Mouse (Mus musculus) embryonic facial prominence, embryonic 14.5 days (tissue): ENCODE data around the gene Slc17a8. TPM values are rescaled to one million over a fixed set of nuclear protein-coding genes. Genes with fewer than 3 reads are reported as not detected.
"Not testable (repeated sequence)": the region's sequence is repeated elsewhere in the genome, so short reads cannot be mapped to it uniquely, and the experiment has no call there.

Experiments used
- ATAC-seq: fragments of 200-750 bp; cut with Nextera tagmentation; 2 replicates; pipeline ENCODE4 v1.8.0; 2017; ENCODE audit warnings: low read depth, moderate number of reproducible peaks, moderate TSS enrichment
- DNase-seq: peaks from one replicate; pipeline ENCODE4 v3.0.0-alpha.2; 2015; ENCODE audit warnings: low spot score
- H3K27ac ChIP-seq: fragments of 300-500 bp; sonication (generic); replicated peaks from 2 replicates; pipeline ENCODE4 v1.5.1; 2014; ENCODE audit warnings: low read depth, mild to moderate bottlenecking, low read length, moderate library complexity
- H3K27me3 ChIP-seq: fragments of 300-500 bp; sonication (generic); replicated peaks from 2 replicates; pipeline ENCODE4 v1.6.1; 2014; ENCODE audit warnings: low read length; ENCODE audit not compliant: control insufficient read depth, insufficient read depth
- H3K36me3 ChIP-seq: fragments of 300-500 bp; sonication (generic); 2 replicates; pipeline ENCODE4 v1.6.1; 2014; ENCODE audit warnings: low read length, mixed read lengths; ENCODE audit not compliant: control insufficient read depth, insufficient read depth
- H3K4me1 ChIP-seq: fragments of 300-500 bp; sonication (generic); 2 replicates; pipeline ENCODE4 v1.6.1; 2014; ENCODE audit warnings: antibody characterized with exemption, low read length; ENCODE audit not compliant: control insufficient read depth, insufficient read depth
- H3K4me2 ChIP-seq: fragments of 300-500 bp; sonication (generic); 2 replicates; pipeline ENCODE4 v1.6.1; 2014; ENCODE audit warnings: low read depth, mild to moderate bottlenecking, low read length, moderate library complexity, mixed read lengths
- H3K4me3 ChIP-seq: fragments of 300-500 bp; sonication (generic); 2 replicates; pipeline ENCODE4 v1.5.1; 2014; ENCODE audit warnings: low read depth, mild to moderate bottlenecking, low read length
- H3K9ac ChIP-seq: fragments of 300-500 bp; sonication (generic); 2 replicates; pipeline ENCODE4 v1.6.1; 2014; ENCODE audit warnings: low read depth, mild to moderate bottlenecking, low read length, moderate library complexity, mixed read lengths
- H3K9me3 ChIP-seq: fragments of 300-500 bp; sonication (generic); 2 replicates; pipeline ENCODE4 v1.6.1; 2016; ENCODE audit warnings: low read length; ENCODE audit not compliant: control insufficient read depth
- WGBS: fragments of 180-500 bp; shearing (Covaris S2); extraction: QIAGEN DNeasy Blood & Tissue Kit; methylation state at CpG from one replicate; pipeline ENCODE4 v1.1.7; 2014; 5-methylcytosine and 5-hydroxymethylcytosine counted together
- polyA plus RNA-seq: library from polyadenylated mRNA; unstranded; fragments of >200 nt; fragmentation: Nextera tagmentation; extraction: Ambion mirVana; gene quantifications from 2 replicates; pipeline ENCODE4 v1.2.1, GENCODE M21; 2014

Gene Slc17a8
- polyA plus RNA-seq, 1 experiment from 2014 or later: 0.04 TPM

GRCm38 (mm10) chr10:89578801-89579200, 42.3 kb downstream of the Slc17a8 start:
- DNase-seq (no peak), ATAC-seq (no peak)
- Histone ChIP-seq H3K4me3 (no peak overlapping the region), H3K4me1 (no peaks in the 10 kb centered on the region), H3K36me3 (no peaks in the 10 kb centered on the region), H3K9ac (no peak overlapping the region), H3K27ac (no peak overlapping the region), H3K4me2 (no peak overlapping the region), H3K27me3 (no peaks in the 10 kb centered on the region), H3K9me3 (no peaks in the 10 kb centered on the region)
- WGBS: 90% methylated on average over 4 of the region's 4 CpGs

- H3K4me2 ChIP-seq: no peak overlapping the region
- H3K36me3 ChIP-seq: no peaks in the 10 kb centered on the region
- no peaks in the 10 kb centered on the region for H3K9me3 ChIP-seq
- DNase-seq (no peak), ATAC-seq (no peak)
- no peaks in the 10 kb centered on the region for H3K4me1 ChIP-seq
- WGBS: 72% methylated on average over 3 of the region's 3 CpGs
- no peak overlapping the region for H3K4me3 ChIP-seq
- no peak overlapping the region for H3K9ac ChIP-seq
- no peaks in the 10 kb centered on the region for H3K27me3 ChIP-seq
- H3K27ac ChIP-seq: no peak overlapping the region
These were observed 43.4 kb downstream of the Slc17a8 start for GRCm38 (mm10) chr10:89577666-89578065.

DNA sequence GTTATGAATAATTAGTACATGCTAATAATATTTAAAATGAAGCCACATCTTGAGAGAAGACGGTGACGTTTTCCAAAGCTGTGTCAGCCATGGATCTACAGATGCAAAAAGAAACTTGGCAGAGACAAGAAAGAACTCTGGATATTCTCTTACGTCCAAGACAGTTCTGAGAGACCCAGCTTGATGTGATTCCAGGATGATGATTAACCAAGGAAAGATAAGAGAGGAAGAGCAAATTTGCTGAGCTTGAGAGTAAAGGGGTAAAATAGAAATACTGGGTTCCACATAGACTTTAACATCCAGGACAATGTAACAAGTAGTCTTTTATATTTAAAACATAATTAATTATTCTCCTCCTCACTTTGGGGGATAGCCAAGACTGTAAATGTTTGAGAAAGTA, 47.6 kb downstream of the Slc17a8 start:
- no peak overlapping the region for H3K9ac ChIP-seq
- no peaks in the 10 kb centered on the region for H3K4me1 ChIP-seq
- no peaks in the 10 kb centered on the region for H3K9me3 ChIP-seq
- no peaks in the 10 kb centered on the region for H3K27me3 ChIP-seq
- H3K4me2 ChIP-seq: no peak overlapping the region
- WGBS: 78% methylated on average over 3 of the region's 3 CpGs
- ATAC-seq (no peak), DNase-seq (no peak)
- H3K36me3 ChIP-seq: no peaks in the 10 kb centered on the region
- no peak overlapping the region for H3K27ac ChIP-seq
- H3K4me3 ChIP-seq: no peak overlapping the region

- DNase-seq: no peak
- 86% methylated on average over 6 of the region's 6 CpGs for WGBS
- Histone ChIP-seq H3K27me3 (no peaks in the 10 kb centered on the region), H3K9me3 (no peaks in the 10 kb centered on the region), H3K27ac (no peak overlapping the region), H3K4me3 (no peak overlapping the region), H3K36me3 (no peaks in the 10 kb centered on the region), H3K4me1 (no peaks in the 10 kb centered on the region), H3K9ac (no peak overlapping the region), H3K4me2 (no peak overlapping the region)
- no peak for ATAC-seq
These were observed 48.1 kb downstream of the Slc17a8 start for GRCm38 (mm10) chr10:89572946-89573345.

GRCm38 (mm10) chr10:89567391-89567790, 53.7 kb downstream of the Slc17a8 start:
- H3K4me2 ChIP-seq: no peak overlapping the region
- no peak for DNase-seq
- 94% methylated on average over 2 of the region's 2 CpGs for WGBS
- H3K36me3 ChIP-seq: no peaks in the 10 kb centered on the region
- H3K9me3 ChIP-seq: no peaks in the 10 kb centered on the region
- H3K4me1 ChIP-seq: no peaks in the 10 kb centered on the region
- no peaks in the 10 kb centered on the region for H3K27me3 ChIP-seq
- no peak overlapping the region for H3K9ac ChIP-seq
- H3K4me3 ChIP-seq: no peak overlapping the region
- no peak for ATAC-seq
- no peak overlapping the region for H3K27ac ChIP-seq

DNA sequence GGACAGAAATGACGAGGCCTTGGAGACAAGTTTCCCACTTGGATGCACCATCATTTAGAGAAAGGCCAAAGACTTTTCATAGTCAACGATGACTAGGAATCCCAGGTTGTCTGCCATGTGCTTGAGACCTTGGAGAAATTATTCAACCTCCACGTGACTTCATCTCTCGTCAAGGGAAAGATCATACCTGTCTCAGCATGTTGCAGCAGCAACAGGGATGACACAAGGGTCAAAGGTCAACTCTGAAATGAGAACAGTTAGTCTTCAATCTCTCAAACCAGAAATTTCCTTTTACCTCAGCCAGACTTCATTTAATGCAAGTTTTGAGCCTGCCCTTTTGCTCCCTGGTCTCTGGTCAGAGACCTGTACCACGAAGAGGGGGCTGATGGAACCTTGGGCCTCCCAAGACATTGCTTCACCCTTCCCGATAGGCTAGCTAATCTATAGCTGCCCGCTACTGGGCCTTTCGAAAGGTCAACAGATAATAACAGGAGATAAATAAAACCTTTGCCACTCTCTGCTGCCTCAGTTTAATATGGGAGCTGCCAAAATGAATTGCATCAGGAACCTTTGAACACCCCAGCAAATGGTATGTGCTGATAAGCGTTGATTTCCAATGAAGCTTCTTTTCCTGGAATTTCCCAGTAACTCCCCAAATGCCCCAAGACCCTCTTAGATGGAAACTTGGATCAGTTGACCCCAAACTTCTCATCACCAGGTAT, 55.6 kb downstream of the Slc17a8 start:
- Histone ChIP-seq H3K4me3 (no peak overlapping the region), H3K27me3 (no peaks in the 10 kb centered on the region), H3K9me3 (no peaks in the 10 kb centered on the region), H3K9ac (no peak overlapping the region), H3K4me2 (no peak overlapping the region), H3K36me3 (no peaks in the 10 kb centered on the region), H3K27ac (no peak overlapping the region), H3K4me1 (no peaks in the 10 kb centered on the region)
- 80% methylated on average over 9 of the region's 9 CpGs for WGBS
- no peak for DNase-seq
- no peak for ATAC-seq

- no peak for ATAC-seq
- no peak for DNase-seq
- no peak overlapping the region for H3K27ac ChIP-seq
- H3K9me3 ChIP-seq: no peaks in the 10 kb centered on the region
- WGBS: 86% methylated on average over 6 of the region's 6 CpGs
- H3K4me2 ChIP-seq: no peak overlapping the region
- no peak overlapping the region for H3K4me3 ChIP-seq
- H3K36me3 ChIP-seq: no peaks in the 10 kb centered on the region
- no peaks in the 10 kb centered on the region for H3K4me1 ChIP-seq
- H3K27me3 ChIP-seq: no peaks in the 10 kb centered on the region
- H3K9ac ChIP-seq: no peak overlapping the region
These were observed 58.9 kb downstream of the Slc17a8 start for GRCm38 (mm10) chr10:89562113-89562512.

- H3K27me3 ChIP-seq: no peaks in the 10 kb centered on the region
- no peak for ATAC-seq
- no peaks in the 10 kb centered on the region for H3K4me1 ChIP-seq
- no peak overlapping the region for H3K9ac ChIP-seq
- no peak overlapping the region for H3K4me3 ChIP-seq
- H3K27ac ChIP-seq: no peak overlapping the region
- no peaks in the 10 kb centered on the region; the same call in 1 of the 2 replicates for H3K9me3 ChIP-seq
- 63% methylated on average over 3 of the region's 3 CpGs for WGBS
- H3K4me2 ChIP-seq: no peak overlapping the region
- DNase-seq: no peak
- H3K36me3 ChIP-seq: no peaks in the 10 kb centered on the region
These were observed 61.7 kb downstream of the Slc17a8 start for GRCm38 (mm10) chr10:89559351-89559750.

DNA sequence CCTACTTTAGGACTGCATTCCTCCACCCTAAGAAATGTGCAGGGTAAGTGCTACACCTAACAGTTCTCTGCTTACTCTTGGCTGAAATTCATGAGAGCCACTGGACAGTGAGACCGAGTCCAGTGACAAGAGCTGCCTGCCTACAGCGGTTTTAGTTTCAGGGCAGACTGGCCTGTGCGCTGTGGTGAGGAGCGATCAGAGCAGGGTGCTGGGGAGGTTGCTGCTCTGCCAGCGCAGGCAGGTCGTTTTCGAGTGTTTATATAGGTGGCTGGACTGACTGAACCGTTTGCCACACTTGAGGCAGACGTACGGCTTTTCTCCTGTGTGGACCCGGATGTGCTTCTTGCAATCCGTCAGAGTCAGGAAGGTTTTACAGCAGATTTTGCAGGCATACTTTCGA, 66.2 kb downstream of the Slc17a8 start:
- not testable (repeated sequence) for H3K4me2 ChIP-seq, ATAC-seq, H3K9ac ChIP-seq, H3K27me3 ChIP-seq, H3K4me3 ChIP-seq, H3K9me3 ChIP-seq, H3K36me3 ChIP-seq, H3K4me1 ChIP-seq, DNase-seq, H3K27ac ChIP-seq
- 75% methylated on average over 12 of the region's 13 CpGs for WGBS
